Mouse (Mus musculus) adrenal gland, postnatal 25 days (tissue): Measurements from ENCODE around the gene Hnrnpa2b1. TPM values are rescaled to one million over a fixed set of nuclear protein-coding genes. Genes with fewer than 3 reads are reported as not detected.
A peak's percentile ranks its signal among the peaks of the same experiment; 100 is the strongest.

Experiments used
- DNase-seq: peaks from one replicate; pipeline ENCODE4 v3.0.0; 2021; ENCODE audit warnings: mixed read lengths
- total RNA-seq: library from RNA; stranded (reverse); gene quantifications from 2 replicates; pipeline ENCODE4 v1.2.3, GENCODE M21; 2021

Hnrnpa2b1 gene
- total RNA-seq, 1 experiment from 2014 or later: 735 TPM

DNA sequence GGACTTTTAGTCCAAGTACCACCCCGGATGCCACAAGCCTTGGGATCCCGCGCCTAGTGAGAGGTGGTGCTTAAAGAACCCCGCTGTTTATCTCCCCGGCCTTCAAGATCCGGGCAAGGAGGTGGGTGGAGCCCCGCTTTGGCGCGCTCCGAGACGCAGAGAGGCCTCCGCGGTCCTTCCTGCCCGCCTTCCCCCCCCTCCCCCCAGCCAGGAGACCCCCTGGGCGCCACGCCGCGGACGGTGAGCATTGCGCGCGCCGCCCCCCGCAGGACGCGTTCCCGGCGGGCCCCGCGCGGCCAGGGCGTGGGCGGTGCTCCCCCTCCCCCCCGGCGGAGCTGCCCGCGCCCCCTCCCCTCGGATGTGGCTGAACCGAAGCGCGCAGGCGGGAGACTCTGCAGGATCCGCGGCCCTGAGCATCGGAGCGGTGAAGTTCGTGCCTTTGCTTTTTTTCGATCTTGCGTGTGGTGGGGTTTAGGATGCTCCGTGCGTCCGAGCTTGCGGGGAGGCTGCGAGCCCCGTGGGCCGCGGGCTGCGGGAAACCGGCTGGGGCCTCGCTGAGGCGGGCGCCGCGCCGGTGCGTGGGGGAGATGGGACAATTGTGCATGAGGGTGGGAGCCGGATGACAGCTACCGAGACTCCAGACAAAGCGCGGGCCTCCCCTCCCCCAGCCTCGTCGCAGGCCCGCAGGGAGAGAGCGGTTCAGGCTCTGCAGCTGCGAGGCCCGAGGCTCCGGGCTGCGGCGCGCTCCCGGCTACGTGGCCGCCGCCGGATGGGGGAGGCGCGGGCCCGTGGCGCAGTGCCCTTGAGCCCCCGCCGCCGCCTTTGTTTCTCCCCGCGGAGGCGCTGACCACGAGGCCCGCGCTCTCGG, 851 bp upstream of the Hnrnpa2b1 start, which contains the start of gene Cbx3:
Cbx3 (plus strand) TSS at position 50 of the 868 bp plus-strand sequence.
- DNase-seq: peak; percentile 85

DNA sequence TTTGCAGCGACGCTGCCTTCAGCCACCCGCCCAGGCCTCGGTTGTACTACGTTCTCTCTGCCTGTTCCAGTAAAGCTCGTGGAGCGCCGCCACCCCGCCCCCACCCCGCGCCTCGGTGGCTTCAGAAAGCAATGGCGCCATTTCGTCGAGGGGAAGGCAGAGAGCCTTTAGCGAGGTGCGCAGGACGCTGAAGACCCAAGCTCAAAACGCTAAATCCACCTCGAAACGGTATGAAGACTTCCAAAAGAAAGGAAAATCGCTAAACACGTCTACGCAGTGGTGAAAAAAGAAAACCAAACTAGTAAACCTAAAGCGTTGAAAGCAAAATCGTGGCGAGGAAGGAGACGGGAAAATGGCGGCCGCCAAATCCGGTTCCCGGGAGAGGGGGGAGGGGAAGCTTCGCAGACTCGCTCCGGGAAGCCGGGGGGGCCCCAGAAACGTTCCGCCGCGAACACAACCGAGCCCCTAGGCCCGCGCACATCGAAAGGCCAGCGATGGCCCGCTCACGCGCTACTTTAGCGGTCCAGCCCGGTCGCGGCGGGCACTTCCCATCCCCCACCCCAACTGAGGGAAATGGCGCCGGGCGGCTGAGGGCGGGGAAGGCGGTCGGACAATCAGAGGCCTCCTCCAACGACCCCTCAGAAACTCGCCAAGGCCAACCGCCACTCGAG, 668 bp downstream of the Hnrnpa2b1 start:
- DNase-seq: peak; percentile 74

DNA sequence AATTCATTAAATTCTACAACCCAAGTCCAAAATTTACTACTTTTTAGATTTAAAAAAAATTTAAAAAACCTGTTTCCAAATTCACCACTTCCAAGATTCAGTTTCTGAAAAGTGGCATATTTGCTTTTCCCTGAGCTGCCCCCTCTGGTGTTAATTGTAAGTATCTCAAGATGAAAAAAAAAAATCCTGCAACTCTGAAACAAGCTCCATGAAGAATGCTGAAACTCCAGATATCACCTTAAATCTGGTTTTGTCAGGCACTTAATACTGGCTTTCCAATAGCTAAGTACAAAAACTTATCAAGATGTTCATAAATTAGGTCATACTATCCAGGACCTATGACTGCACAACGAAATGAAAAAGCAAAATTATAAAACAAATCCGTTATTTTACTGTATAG, 2.0 kb downstream of the Hnrnpa2b1 start:
- no peak for DNase-seq

DNA sequence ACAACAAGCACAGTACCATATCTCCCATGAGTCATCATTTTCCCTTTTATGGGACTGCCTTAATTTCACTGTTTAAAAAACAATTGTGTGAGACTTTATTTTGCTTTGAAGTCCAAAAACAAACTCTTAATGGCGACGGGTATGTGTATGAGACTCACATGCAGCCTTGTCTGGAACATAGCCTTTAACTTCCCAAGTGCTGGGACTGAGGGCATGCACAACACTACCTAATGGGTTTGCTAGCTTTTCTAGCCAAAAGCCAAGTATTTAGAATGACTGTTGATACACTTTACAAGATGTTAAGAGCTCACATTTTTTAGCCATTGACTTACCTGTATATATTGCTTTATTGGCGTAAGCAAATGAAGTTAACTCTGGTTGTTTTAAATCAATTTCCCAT, 9.3 kb downstream of the Hnrnpa2b1 start:
- DNase-seq: no peak

DNA sequence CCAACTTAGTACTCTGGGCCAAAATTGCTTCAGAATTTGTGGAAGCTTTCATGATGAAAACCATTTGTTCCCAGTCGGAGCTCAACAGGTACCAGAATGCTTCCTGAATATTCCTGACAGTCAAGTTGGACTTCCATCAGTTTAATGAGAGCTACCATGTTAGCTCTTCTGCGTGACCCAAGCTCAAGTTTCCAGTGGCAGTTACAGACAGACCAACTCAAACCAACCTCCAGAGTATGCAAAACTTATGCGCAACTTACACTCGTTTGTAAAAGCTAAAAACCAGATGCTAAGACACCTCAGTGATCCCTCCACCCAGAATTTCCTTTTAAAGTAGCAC, 9.7 kb downstream of the Hnrnpa2b1 start:
- no peak for DNase-seq

DNA sequence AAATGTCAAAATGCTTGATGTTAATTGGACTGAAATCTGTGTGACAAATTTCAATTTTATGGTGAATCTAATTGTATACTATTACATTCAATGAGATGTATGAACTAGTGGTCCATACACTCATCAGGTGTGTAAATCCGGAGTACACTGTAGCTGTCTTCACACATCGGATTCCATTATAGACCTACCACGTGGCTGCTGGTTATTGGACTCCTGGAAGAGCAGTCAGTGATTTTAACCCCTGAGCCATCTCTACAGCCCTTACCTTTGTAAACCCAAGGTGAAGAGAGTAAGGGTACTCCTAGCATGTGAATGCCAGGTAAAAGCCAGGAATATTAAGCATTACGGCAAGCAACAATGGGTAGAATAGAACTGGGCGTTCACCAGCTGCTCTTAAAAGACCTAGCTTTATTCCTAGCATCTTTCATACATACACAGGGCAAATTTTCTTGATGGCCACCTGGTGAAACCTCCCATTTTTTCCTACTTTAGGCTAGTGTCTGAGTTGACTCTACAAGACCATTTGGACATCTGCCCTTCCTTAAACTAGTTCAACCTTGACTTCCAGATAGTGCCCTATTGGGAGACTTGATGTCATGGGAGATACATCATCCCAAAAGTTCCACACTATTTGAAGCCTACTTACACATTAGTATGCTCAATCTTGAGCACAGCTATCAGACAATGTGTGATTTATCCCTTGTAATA, 10.2 kb downstream of the Hnrnpa2b1 start:
- no peak for DNase-seq

DNA sequence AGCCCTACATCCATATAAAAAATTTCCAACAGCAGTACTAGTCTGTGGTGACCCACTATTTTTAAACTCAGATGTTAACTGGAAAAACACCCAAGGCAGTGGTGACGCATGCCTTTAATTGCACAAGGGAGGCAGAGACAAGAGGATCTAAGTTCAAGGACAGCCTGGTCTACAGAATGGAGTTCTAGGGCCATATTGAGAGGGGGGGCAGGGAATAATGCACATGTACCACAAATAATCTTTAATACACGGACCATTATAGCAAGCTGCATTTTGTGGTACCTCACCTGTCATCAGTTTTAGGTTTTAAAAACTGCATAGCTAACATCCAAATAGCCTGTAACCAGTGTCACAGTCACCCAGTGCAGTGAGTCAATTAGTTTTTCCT, 10.8 kb downstream of the Hnrnpa2b1 start:
- peak; percentile 17 for DNase-seq

DNA sequence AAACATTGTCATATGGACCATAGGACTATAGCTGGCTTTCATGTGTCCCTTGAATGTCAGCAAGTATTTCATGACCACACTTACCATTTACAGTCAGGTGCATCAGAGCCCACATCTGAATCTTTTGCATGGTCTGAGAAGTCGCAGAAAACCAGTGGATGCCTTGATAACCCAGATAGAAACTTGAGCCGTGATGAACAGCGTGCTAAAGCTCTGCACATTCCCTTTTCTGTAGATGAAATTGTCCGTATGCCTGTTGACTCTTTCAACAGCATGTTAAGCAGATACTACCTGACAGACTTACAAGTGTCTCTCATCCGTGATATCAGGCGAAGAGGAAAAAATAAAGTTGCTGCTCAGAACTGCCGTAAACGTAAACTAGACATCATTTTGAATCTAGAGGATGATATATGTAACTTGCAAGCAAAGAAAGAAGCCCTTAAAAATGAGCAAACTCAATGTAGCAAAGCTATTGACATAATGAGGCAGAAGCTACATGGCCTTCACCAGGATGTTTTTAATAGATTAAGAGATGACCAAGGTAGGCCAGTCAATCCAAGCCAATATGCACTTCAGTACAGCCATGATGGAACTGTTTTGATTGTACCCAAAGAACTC, 11.8 kb downstream of the Hnrnpa2b1 start:
- DNase-seq: no peak

DNA sequence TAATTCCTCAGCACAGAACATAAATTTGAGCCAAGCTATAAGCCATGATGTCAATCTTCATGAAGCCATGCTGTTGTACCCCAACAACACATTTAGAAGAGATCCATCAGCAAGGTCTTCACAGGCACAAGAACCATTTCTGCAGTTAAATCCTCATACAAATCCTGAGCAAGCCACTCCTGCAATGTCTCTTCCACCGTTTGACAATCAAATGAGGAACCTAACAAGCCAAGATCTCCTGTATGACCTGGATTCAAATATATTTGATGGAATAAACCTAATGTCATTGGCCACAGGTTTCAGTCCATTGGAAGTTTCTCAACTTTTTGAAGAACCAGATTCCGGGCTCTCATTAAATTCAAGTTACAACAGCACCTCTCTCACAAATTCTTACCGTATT, 12.4 kb downstream of the Hnrnpa2b1 start:
- DNase-seq: no peak

DNA sequence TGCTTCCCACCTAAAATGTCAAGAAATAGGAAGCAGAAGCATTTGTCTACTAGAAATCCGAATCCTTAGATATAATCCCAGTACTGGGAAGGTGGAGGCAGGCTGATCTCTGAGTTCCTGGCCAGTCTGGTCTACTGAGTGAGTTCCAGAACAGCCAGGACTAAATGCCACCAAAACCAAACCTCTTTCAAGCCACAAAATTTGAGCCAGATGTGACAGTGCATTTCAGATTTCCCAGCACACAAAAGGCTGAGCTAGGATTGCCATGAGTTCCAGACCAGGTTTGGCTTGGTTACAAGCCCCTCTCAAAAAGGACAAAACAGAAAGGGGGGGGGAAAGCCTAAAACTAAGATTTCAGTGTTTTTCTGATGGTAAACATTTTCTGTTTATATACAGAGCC, 13.5 kb downstream of the Hnrnpa2b1 start:
- no peak for DNase-seq

DNA sequence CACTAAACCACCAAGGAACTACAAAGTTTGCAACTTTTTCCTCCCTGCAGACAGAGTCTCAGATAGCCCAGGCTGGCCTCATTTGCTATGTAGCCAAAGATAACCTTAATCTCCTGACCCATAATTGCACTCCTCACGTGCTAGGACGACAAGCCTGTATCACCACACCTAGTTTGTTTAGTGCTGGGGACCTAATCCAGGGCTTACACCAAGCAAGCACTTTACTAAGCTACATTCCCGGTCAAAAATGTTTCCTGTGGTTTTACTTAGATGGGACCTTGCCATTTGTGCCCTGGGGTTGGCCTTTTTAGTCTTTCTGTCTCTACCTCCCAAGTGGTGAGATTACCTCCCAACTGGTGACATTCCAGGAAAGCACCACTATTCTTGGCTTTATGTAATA, 14.7 kb downstream of the Hnrnpa2b1 start:
- no peak for DNase-seq

DNA sequence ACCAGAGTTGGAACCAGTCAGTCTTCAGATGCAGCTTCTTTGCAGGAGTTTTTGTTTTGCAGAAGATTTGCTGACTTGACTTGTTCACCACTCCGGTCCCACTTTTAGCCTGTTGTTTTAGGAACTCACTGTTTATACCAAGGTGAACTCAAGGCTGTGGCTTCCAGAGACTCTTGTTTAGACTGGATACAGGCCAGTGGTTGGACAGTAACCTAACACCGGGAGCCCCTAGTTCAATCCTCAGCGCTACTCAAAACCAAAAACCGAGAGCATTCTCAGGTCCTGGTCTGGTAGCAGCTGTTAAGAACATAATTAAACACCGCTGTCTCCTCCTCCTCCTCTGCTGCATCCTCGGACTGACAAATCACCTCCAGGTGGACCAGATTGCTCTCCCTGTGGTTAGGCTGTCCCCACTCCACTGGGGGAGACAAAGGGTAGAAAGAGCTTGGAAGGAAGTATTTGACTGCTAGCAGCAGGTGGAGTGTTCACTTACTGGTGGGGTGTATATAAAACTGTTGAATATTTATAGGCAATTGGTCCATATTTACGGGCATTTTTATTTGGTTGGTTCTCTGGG, 16.7 kb downstream of the Hnrnpa2b1 start:
- no peak for DNase-seq

DNA sequence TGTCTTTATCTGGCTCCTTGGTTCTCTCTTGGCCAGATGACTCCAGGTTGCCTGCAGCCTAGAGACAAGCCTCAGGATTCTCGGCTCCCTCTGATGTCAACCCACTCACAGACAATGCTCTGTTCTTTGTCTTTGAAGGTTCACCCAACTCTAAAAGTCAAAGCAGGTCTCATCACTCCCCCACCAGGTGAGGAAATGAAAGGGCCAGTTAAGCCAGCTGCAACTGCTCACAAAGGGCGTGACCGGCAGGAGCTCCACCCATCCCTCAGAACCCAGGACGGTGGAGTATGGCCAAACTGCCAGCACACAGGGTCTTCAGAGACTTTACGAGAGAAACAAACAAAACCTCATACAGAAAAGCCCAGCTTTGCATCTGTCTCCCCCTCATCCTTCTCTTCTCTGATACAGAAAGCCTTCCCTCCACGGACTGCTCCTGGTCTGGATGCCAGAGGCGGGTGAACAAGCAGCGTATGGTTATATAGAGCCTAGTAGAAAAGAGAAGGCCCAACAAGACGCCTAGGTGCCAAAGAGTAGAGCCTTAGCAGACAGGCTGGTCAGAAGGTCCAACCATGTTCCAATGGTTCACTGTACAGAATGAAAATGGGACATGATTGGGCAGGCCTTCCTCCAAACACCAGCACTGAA, 27.4 kb downstream of the Hnrnpa2b1 start:
- no peak for DNase-seq

DNA sequence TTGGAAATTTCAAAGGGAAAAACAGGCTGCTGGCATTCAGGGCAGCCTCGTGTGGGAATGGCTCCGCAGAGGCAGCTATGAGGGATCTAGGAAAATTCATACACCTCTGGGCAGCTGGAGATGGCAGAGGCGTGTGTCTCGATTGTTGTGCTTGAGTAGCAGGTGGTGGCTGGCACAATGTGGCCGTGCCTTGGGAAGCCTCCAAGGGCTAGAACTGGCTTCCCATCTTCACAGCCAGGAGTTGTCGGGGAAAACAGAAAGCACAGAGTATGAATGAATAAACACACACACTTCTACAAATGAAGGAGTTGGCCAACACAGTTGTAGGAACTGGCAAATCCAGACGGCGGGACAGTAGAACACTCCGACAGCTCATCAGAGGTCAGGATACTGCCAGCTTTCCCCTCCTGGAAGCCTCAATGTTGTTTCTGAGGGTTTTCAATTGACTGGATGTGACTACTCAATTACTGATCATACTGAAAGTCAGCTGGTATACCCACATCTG, 30.8 kb downstream of the Hnrnpa2b1 start:
- DNase-seq: no peak

DNA sequence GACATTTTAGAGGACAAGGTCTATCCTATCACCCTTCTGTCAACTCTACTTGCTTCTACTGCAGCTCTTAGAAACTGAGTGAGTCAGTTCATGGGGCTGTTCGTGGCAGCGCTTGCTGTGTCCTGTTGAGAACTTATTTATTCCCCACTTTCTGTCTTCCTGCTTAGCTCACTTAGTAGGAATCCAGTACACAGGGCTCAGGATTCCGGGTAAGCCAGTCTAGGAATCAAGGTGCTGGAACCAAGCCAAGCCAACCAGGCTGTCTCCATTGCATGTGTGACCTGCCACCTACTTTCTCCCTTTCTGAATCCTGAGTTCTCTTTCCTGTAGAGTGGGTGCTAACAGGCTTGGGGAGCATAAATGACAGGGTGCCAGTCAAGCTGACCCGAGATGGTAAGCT, 32.0 kb downstream of the Hnrnpa2b1 start:
- peak; percentile 30 for DNase-seq

DNA sequence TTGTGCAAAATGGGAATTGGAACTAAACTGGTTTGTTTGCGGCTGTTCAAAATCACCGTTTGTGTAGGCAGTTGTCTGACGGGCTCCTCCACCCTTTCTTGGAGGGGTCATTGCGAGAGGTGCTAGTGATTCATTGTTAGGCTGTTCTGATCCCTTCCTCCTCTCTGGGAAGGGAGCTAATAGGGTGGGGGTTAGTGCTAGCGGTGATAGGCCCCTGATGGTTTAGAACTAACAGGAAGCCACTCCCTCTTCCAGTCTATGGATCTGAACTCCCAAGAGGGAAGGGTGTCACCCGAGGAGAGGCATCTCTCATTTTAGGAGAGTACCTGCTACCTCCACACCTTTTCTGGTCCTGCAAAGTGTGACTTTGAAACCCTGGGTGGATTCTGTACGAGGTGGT, 35.4 kb downstream of the Hnrnpa2b1 start:
- DNase-seq: no peak

DNA sequence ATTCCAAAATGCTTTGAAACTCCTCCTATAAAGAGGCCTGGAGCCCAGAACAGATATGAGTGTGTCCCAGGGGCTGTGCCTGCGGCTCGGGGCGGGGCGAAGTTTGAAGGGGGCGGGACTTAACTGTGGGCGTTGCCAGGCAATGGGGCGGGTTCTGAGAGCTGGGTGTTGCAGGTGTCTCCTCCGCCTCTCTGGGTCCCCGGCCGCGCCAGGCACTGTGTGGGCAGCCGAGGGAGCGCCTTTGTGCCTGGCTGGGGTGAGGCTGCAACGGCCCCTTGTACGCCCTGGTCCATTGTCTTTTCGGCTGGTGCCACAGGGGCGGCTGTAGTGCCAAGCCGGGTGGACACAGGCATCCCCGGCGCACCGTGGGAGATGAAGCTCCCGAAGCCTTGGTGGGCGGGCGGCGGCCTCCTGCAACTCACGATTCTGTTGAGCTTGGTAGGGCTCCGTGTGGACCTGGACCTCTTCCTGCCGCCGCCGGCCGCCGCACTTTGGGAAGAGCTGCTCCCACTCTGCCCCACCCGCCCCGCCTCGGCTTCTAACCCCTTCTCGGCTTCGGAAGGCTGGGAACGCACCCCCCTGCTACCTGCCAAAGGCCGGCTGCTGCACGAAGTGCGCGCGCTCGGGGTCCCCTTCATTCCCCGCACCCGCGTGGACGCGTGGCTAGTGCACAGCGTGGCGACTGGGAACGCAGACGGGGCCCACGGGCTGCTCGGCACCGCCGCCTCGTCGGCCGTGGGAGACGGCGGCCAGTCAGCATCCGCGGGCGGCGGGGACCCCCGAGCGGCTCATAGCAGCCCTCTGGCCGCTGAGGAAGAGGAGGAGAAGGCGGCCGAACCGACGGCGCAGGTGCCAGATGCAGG, 36.9 kb downstream of the Hnrnpa2b1 start, which contains the start of gene Nfe2l3:
Nfe2l3 (plus strand) TSS at position 136 of the 863 bp plus-strand sequence.
- peak; percentile 66 for DNase-seq

DNA sequence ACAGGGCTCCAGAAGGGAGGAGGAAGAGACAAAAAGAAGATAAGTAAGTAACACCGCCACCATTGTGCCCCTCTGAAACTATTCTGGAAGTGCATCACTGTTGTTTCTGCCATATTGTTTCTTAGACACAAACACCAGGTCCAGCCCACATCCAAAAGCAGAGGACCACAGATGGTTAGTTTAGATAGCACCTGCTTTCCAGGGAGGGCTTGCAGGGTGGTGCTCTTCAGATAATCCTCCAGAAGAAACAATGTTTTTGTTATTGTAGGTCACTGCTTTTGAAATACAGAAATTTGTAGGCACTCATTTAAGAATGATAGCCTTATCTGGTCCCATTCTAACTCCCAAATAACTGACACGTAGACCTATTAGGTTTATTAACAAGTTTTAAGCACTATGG, 45.2 kb downstream of the Hnrnpa2b1 start:
- DNase-seq: no peak

DNA sequence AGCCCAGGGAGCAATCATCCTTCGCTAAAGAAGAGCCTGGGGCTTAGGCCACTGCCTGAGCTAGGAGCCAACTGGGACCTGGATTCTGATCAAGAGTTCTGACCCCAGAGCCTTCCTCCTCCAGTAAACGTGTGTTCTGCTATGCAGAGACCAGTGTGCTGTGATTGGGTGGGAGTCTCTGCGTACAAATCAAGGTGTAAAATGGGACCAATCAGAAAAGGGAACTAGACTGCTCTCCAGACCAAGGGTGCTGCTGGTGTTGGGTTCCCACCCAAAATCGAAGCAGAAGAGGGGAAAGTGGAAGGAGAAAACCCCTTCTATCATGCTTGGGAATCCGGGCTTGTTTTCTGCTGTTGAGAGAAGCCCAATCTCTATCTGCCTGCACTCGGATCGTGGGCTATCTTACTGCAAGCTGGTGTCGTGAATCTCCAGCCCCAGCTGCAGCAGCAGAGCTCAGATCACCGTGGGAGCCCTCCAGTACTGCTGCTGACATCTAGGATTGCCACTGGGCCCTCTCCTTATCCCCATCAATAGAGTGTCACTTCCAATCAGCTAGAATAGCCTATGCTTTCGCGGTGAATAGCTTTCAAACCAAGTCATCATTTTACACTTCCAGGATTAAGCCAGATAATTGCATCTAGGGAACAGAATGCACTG, 46.1 kb downstream of the Hnrnpa2b1 start:
- DNase-seq: no peak
